Mouse (Mus musculus) mature B cell (primary cell): ENCODE results near the gene Olfr466.

Experiments used
- in situ Hi-C: fragments of 300-500 bp; cut with MboI; formaldehyde crosslinking; loops from 2 replicates; pipeline ENCODE4 v1.14.3; 2019

The Olfr466 gene

GRCm38 (mm10) chr13:65149940-65150339, at the start of gene Olfr466:
Gene Olfr466 (plus strand): TSS chr13:65150240.
- in situ Hi-C loops, result no loop called here

GRCm38 (mm10) chr13:65100678-65101077, 49.4 kb upstream of the Olfr466 start:
- in situ Hi-C loops, result loop anchor here (25.0 kb wide), 1 partner anchor 938 kb away; the partner anchor contains the start of genes Habp4 and Zfp367

GRCm38 (mm10) chr13:65101232-65101631, 48.8 kb upstream of the Olfr466 start:
- in situ Hi-C loops, result loop anchor here (25.0 kb wide), 1 partner anchor 939 kb away; the partner anchor contains the start of genes Habp4 and Zfp367

GRCm38 (mm10) chr13:65111961-65112360, 38.1 kb upstream of the Olfr466 start:
- in situ Hi-C loops, result loop anchor here (25.0 kb wide), 1 partner anchor 950 kb away; the partner anchor contains the start of genes Habp4 and Zfp367

GRCm38 (mm10) chr13:65112459-65113110, 37.5 kb upstream of the Olfr466 start, which contains the start of gene Mfsd14b:
Gene Mfsd14b (minus strand): TSS chr13:65112975.
- in situ Hi-C loops, result loop anchor here (25.0 kb wide), 1 partner anchor 950 kb away; the partner anchor contains the start of genes Habp4 and Zfp367

- in situ Hi-C loops, result loop anchor here (25.0 kb wide), 1 partner anchor 951 kb away; the partner anchor contains the start of genes Habp4 and Zfp367
These were observed 36.8 kb upstream of the Olfr466 start for GRCm38 (mm10) chr13:65113239-65113638.

- in situ Hi-C loops, result loop anchor here (25.0 kb wide), 1 partner anchor 959 kb away; the partner anchor contains the start of genes Habp4 and Zfp367
These were observed 29.1 kb upstream of the Olfr466 start for GRCm38 (mm10) chr13:65120984-65121383.

GRCm38 (mm10) chr13:65122111-65122510, 27.9 kb upstream of the Olfr466 start:
- in situ Hi-C loops, result loop anchor here (25.0 kb wide), 1 partner anchor 960 kb away; the partner anchor contains the start of genes Habp4 and Zfp367

GRCm38 (mm10) chr13:65127063-65127847, 22.8 kb upstream of the Olfr466 start:
- in situ Hi-C loops, result no loop called here

- in situ Hi-C loops, result no loop called here
These were observed 12.3 kb upstream of the Olfr466 start, which contains the start of gene Olfr465-ps1 for GRCm38 (mm10) chr13:65137789-65138188. Gene Olfr465-ps1 (plus strand): TSS chr13:65138089.

- in situ Hi-C loops, result no loop called here
These were observed 24.1 kb downstream of the Olfr466 start for GRCm38 (mm10) chr13:65174102-65174501.

- in situ Hi-C loops, result no loop called here
These were observed 25.9 kb downstream of the Olfr466 start for GRCm38 (mm10) chr13:65175734-65176471.

GRCm38 (mm10) chr13:65176472-65177091, 26.5 kb downstream of the Olfr466 start:
- in situ Hi-C loops, result no loop called here

- in situ Hi-C loops, result no loop called here
These were observed 50.6 kb downstream of the Olfr466 start for GRCm38 (mm10) chr13:65200667-65201066.
